Mouse (Mus musculus) stomach, embryonic 16.5 days (tissue): ENCODE data around the gene Ccdc63. TPM values are rescaled to one million over a fixed set of nuclear protein-coding genes. Genes with fewer than 3 reads are reported as not detected.
"Not testable (repeated sequence)": the region's sequence is repeated elsewhere in the genome, so short reads cannot be mapped to it uniquely, and the experiment has no call there.

ENCODE experiments used
- ATAC-seq: fragments of 200-750 bp; cut with Nextera tagmentation; 2 replicates; pipeline ENCODE4 v1.8.0; 2017; ENCODE audit warnings: moderate number of reproducible peaks, moderate TSS enrichment; ENCODE audit not compliant: insufficient read depth, low FRiP score
- H3K27ac ChIP-seq: fragments of 300-500 bp; sonication (generic); 2 replicates; pipeline ENCODE4 v1.5.1; 2014; ENCODE audit warnings: low read length
- H3K27me3 ChIP-seq: fragments of 300-500 bp; sonication (generic); 2 replicates; pipeline ENCODE4 v1.6.1; 2014; ENCODE audit warnings: low read length, control low read depth, mixed read lengths; ENCODE audit not compliant: control insufficient read depth, insufficient read depth
- H3K36me3 ChIP-seq: fragments of 300-500 bp; sonication (generic); 2 replicates; pipeline ENCODE4 v1.6.1; 2014; ENCODE audit warnings: low read length; ENCODE audit not compliant: control insufficient read depth, insufficient read depth
- H3K4me1 ChIP-seq: fragments of 300-500 bp; sonication (generic); 2 replicates; pipeline ENCODE4 v1.6.1; 2014; ENCODE audit warnings: low read length, control low read depth, mixed read lengths; ENCODE audit not compliant: control insufficient read depth, insufficient read depth
- H3K4me2 ChIP-seq: fragments of 300-500 bp; sonication (generic); 2 replicates; pipeline ENCODE4 v1.6.1; 2014; ENCODE audit warnings: low read depth, low read length, mixed read lengths
- H3K4me3 ChIP-seq: fragments of 300-500 bp; sonication (generic); replicated peaks from 2 replicates; pipeline ENCODE4 v1.5.1; 2014; ENCODE audit warnings: mild to moderate bottlenecking, low read length
- H3K9ac ChIP-seq: fragments of 300-500 bp; sonication (generic); 2 replicates; pipeline ENCODE4 v1.6.1; 2014; ENCODE audit warnings: low read length
- H3K9me3 ChIP-seq: fragments of 300-500 bp; sonication (generic); replicated peaks from 2 replicates; pipeline ENCODE4 v1.6.1; 2016; ENCODE audit warnings: low read length, control low read depth; ENCODE audit not compliant: control insufficient read depth
- WGBS: fragments of 180-500 bp; shearing (Covaris S2); extraction: QIAGEN DNeasy Blood & Tissue Kit; methylation state at CpG from one replicate; pipeline ENCODE4 v1.1.7; 2014; 5-methylcytosine and 5-hydroxymethylcytosine counted together
- polyA plus RNA-seq: library from polyadenylated mRNA; unstranded; fragments of >200 nt; fragmentation: Nextera tagmentation; extraction: Ambion mirVana; gene quantifications from 2 replicates; pipeline ENCODE4 v1.2.1, GENCODE M21; 2015

Gene Ccdc63
- polyA plus RNA-seq, 1 experiment from 2014 or later = not detected

DNA sequence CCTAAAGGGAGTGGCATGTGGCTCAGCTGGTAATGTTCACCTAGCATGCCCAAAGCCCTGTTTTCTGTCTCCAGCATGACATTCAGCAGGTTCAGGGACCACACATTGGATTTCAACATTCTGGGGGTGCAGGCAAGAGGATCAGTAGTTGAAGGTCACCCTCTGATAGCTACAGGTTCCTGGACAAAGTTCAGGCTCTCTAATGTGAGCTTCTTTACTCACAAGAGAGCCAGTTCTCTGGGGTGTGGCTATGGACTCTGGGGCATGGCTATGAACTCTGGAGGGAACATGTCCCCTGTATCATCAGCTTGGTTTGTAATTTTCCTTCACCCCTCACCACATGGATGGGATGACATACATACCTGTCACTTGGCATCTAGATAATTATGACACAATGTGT lies 15.0 kb upstream of the Ccdc63 start:
- no peak overlapping the region for H3K27ac ChIP-seq
- ATAC-seq = no peak
- H3K9me3 ChIP-seq = no peaks in the 10 kb centered on the region
- no peak overlapping the region for H3K4me2 ChIP-seq
- no peak overlapping the region for H3K4me3 ChIP-seq
- peaks cover 9% of the 10 kb centered on the region for H3K4me1 ChIP-seq
- H3K27me3 ChIP-seq = no peaks in the 10 kb centered on the region
- H3K9ac ChIP-seq = no peak overlapping the region
- no peaks in the 10 kb centered on the region for H3K36me3 ChIP-seq

DNA sequence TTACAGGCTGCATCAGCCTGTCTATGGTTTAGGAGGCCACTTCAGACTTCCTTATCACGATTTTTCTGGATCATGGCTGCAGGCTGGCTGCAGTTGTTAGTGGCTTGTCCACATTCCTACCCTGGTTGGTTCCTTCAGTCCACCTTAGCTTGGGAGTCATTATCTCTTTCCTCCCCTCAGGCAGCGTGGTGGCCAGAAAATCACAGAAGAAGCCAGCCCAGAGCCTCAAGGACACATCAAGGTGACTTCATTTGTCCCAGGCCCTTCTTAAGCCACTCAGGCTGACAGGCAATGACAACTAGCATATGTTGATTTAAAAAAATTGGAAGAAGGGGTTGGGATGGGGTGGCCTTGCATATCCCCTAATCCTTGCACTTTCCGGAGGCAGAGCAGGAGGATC lies 14.2 kb upstream of the Ccdc63 start:
- Histone ChIP-seq H3K36me3 (no peaks in the 10 kb centered on the region), H3K9me3 (no peaks in the 10 kb centered on the region), H3K27me3 (no peaks in the 10 kb centered on the region), H3K4me3 (no peak overlapping the region), H3K4me2 (no peak overlapping the region), H3K27ac (no peak overlapping the region), H3K4me1 (peaks cover 5% of the 10 kb centered on the region), H3K9ac (no peak overlapping the region)
- no peak for ATAC-seq
- whole genome bisulfite sequencing = 70% methylated on average over 3 of the region's 3 CpGs

DNA sequence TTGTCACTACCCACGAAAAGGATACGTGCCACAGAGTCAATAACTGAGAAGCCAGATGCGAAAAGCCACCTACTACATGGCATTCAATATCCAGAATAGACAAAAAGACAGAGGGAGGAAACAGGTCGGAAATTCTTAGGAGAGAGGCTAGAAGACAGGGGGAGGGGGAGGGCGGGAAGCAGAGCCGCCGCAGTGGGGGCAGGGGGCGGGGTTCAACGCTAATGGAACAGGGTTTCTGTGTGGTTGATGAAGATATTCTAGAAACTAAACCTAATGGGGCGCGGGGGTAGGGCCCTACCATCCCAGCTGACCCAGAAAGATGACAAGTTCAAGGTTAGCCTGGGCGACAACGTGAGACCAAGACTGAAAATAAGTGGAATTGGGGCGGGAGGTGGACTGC lies 13.4 kb upstream of the Ccdc63 start:
- no peak overlapping the region for H3K4me3 ChIP-seq
- H3K27ac ChIP-seq = no peak overlapping the region
- no peaks in the 10 kb centered on the region for H3K27me3 ChIP-seq
- H3K9me3 ChIP-seq = no peaks in the 10 kb centered on the region
- WGBS = 21% methylated on average over 12 of the region's 14 CpGs
- H3K4me1 ChIP-seq = no peaks in the 10 kb centered on the region
- H3K4me2 ChIP-seq = no peak overlapping the region
- no peak for ATAC-seq
- no peaks in the 10 kb centered on the region for H3K36me3 ChIP-seq
- H3K9ac ChIP-seq = no peak overlapping the region

DNA sequence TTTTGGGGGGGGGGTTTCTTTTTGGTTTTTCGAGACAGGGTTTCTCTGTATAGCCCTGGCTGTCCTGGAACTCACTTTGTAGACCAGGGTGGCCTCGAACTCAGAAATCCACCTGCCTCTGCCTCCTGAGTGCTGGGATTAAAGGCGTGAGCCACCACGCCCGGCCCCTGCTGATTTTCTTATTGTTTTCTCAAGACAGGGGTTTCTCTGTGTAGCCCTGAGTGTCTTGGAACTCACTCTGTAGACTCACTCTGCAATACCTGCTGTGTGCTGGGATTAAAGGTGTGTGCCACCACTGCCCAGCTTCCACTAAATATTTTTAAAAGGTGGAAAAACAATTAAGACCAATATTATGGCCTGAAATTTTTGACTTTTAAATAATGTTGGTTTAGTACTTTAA lies 11.9 kb upstream of the Ccdc63 start:
- not testable (repeated sequence) for H3K27ac ChIP-seq, H3K4me1 ChIP-seq, H3K4me2 ChIP-seq, H3K9ac ChIP-seq, H3K9me3 ChIP-seq, H3K4me3 ChIP-seq, ATAC-seq, H3K36me3 ChIP-seq, H3K27me3 ChIP-seq
- 87% methylated on average over 5 of the region's 5 CpGs for WGBS

DNA sequence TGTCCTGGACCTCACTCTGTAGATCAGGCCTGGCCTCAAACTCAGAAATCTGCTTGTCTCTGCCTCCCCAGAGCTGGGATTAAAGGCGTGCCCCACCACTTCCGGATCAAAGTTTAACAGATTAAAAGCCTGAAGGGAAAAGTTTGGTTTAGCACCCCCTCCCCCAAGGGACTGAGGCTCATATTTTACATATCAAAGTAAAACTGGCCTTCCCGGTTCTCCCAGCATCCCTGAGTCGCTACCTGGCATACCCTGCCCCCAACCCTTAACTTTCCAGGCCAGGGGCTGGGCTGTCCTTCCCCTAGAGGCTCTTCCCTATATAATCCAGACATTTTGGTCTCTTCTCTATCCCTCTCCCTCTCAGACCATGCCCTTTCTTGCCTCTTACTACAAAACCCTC lies 8.6 kb upstream of the Ccdc63 start:
- peaks cover 8% of the 10 kb centered on the region; the same call in 1 of the 2 replicates for H3K4me1 ChIP-seq
- H3K4me2 ChIP-seq = no peak overlapping the region
- H3K36me3 ChIP-seq = no peaks in the 10 kb centered on the region
- ATAC-seq = no peak
- no peak overlapping the region for H3K27ac ChIP-seq
- no peak overlapping the region for H3K9ac ChIP-seq
- 57% methylated on average over 4 of the region's 4 CpGs for WGBS
- H3K4me3 ChIP-seq = no peak overlapping the region
- H3K27me3 ChIP-seq = no peaks in the 10 kb centered on the region
- H3K9me3 ChIP-seq = no peaks in the 10 kb centered on the region

DNA sequence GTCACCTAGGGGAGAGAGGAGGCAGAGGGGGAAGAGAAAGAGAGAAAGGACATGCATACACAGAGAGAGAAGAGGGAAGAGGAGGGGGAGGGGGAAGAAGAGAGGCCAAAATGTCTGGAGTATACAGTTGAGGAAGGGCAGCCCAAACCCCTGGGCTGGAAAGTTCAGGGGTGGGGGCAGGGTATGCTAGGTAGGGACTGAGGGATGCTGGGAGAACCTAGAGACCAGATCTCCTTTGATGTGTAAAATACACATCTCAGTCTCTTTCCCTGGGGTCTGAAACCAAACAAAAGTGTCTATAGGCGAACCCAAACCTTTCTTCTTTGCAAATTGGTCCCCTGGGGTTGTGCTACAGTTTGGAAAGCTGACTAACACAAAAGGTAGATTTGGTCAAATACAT lies 7.5 kb upstream of the Ccdc63 start:
- ATAC-seq = no peak
- no peak overlapping the region for H3K4me3 ChIP-seq
- no peaks in the 10 kb centered on the region for H3K9me3 ChIP-seq
- peaks cover 8% of the 10 kb centered on the region; the same call in 1 of the 2 replicates for H3K4me1 ChIP-seq
- H3K27me3 ChIP-seq = no peaks in the 10 kb centered on the region
- no peak overlapping the region for H3K4me2 ChIP-seq
- H3K36me3 ChIP-seq = no peaks in the 10 kb centered on the region
- 74% methylated on average over 1 of the region's 1 CpGs for WGBS
- no peak overlapping the region for H3K9ac ChIP-seq
- no peak overlapping the region for H3K27ac ChIP-seq

DNA sequence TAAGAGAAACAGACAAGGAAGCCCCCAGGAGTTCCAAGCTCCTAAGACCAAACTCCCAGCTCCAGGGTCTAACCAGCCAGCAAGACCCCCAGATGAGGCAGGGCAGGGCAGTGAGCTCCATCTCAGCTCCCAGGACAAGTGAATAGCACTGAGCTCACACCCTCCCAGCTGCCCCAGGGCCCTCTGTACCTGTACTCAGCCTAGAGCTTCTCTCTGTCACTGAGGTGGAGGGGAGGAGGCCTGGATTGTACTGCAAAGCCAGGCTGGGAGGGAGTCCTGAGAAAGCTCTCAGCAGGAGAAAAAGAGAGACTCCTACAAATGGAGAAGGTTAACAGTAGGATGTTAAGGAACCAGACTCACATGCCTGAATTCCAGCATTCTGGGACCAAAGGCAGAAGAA lies 6.0 kb upstream of the Ccdc63 start:
- Histone ChIP-seq H3K27me3 (no peaks in the 10 kb centered on the region), H3K27ac (peak overlapping the region; percentile 97), H3K4me1 (peaks cover 8% of the 10 kb centered on the region; the same call in 1 of the 2 replicates), H3K36me3 (no peaks in the 10 kb centered on the region), H3K9me3 (no peaks in the 10 kb centered on the region), H3K4me2 (no peak overlapping the region), H3K4me3 (no peak overlapping the region), H3K9ac (no peak overlapping the region)
- ATAC-seq = no peak

DNA sequence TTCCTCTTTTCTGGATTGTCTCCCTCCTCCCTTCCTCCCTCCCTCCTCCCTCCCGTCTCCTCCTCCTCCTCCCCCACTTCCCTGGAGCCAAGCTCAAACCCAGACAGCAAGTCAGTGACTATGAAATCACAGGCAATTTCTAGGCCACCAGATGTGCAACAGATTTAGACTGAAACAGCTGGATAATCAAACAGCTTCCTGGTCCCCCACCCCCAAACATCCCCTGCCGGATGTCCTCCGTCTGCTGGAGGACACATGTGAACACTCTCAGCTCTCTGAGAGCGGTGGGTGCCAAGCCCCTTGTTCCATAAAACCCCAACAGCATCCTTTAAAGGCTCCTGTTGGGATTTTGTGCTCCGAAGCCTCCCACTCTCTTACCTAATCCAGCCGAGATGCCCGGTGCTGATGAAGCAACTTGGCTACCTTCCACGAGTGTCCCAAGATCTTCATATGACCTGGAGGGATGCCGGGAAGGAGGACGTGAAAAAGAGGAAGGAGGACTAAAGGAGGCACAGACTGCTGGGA lies 5.5 kb upstream of the Ccdc63 start:
- peak overlapping the region; percentile 39; the same call in 1 of the 2 replicates for H3K9ac ChIP-seq
- H3K4me3 ChIP-seq = no peak overlapping the region
- peaks cover 8% of the 10 kb centered on the region; the same call in 1 of the 2 replicates for H3K4me1 ChIP-seq
- no peaks in the 10 kb centered on the region for H3K36me3 ChIP-seq
- H3K27ac ChIP-seq = peak overlapping the region; percentile 97
- H3K9me3 ChIP-seq = no peaks in the 10 kb centered on the region
- no peaks in the 10 kb centered on the region for H3K27me3 ChIP-seq
- WGBS = 27% methylated on average over 10 of the region's 10 CpGs
- 0 out of 2 replicates have a peak, but pooled peaks have one; percentile 64 for ATAC-seq
- peak overlapping the region; percentile 29; the same call in 1 of the 2 replicates for H3K4me2 ChIP-seq

DNA sequence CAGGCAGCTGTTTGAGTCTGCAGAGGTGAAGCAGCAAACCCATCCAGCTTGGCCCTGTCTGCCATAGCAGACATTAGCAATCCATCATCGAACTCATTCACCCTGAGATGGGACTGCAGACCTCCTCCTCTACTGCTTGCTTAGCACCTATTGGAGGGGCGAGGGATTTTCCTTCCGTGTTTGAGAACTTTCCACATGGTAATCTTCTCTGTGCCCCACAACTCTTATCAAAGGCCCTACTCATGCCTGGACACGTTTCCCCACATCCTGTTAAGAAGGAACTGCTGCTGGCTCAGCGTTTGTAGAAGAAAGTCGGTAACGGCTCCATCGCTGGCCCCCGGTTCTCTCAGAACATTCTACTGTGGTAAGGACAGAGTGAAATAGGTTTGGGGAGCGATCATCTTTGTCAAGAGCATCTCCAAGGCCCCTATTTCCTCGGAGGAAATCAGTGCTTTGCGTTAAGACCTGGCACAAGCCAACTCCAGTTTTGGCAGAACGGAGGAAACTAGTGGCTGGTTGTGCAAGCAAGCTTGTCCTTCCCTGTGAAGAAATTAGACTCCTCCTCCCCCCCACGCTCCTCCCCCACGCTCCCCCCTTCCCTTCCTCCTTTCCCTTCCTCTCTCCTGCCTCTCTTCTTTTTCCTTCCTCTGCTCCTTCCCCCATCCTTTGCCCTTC lies 4.9 kb upstream of the Ccdc63 start:
- H3K9ac ChIP-seq = peak overlapping the region; percentile 56

More for the DNA sequence above, 4.9 kb upstream of the Ccdc63 start:
- ATAC-seq = peak; percentile 74; the same call in 1 of the 2 replicates
- Histone ChIP-seq H3K4me3 (peak overlapping the region; percentile 29), H3K27me3 (no peaks in the 10 kb centered on the region), H3K36me3 (no peaks in the 10 kb centered on the region), H3K27ac (peak overlapping the region; percentile 97), H3K4me1 (peaks cover 8% of the 10 kb centered on the region; the same call in 1 of the 2 replicates), H3K9me3 (no peaks in the 10 kb centered on the region), H3K4me2 (peak overlapping the region; percentile 58)
- whole genome bisulfite sequencing = 45% methylated on average over 15 of the region's 15 CpGs
